Mouse (Mus musculus): ENCODE data around the gene Syt9. TPM values are rescaled to one million over a fixed set of nuclear protein-coding genes. Genes with fewer than 3 reads are reported as not detected.

Syt9 gene
- polyA plus RNA-seq, 1 experiment from 2014 or later = 3.0 TPM

GRCm38 (mm10) chr7:107597956-107598355 lies 227.4 kb downstream of the Syt9 start:
- Histone ChIP-seq H3K4me1 (peaks cover 23% of the 10 kb centered on the region), H3K9me3 (no peaks in the 10 kb centered on the region), H3K9ac (no peak overlapping the region), H3K4me3 (no peak overlapping the region), H3K27me3 (no peaks in the 10 kb centered on the region), H3K4me2 (replicated peaks) (no peak overlapping the region), H3K27ac (no peak overlapping the region), H3K36me3 (no peaks in the 10 kb centered on the region)
- ATAC-seq (ENCODE audit: low FRiP score, low read depth) = no peak
- 89% methylated on average over 3 of the region's 3 CpGs for WGBS

Other genes starting within 250 kb of the Syt9 start
- gene Olfr715, start 239.6 kb upstream of the Syt9 start, polyA plus RNA-seq (2015; fragmentation: Nextera tagmentation; extraction: Ambion mirVana) = not detected in 2 replicates
- gene Olfr716, start 232.4 kb upstream of the Syt9 start, polyA plus RNA-seq (2015; fragmentation: Nextera tagmentation; extraction: Ambion mirVana) = not detected in 2 replicates
- not detected in 2 replicates for gene Nlrp14, start 203.7 kb upstream of the Syt9 start, polyA plus RNA-seq (2015; fragmentation: Nextera tagmentation; extraction: Ambion mirVana)
- gene Rbmxl2, start 161.3 kb upstream of the Syt9 start, polyA plus RNA-seq (2015; fragmentation: Nextera tagmentation; extraction: Ambion mirVana) = not detected in 2 replicates
- gene Olfml1, start 196.7 kb downstream of the Syt9 start, polyA plus RNA-seq (2015; fragmentation: Nextera tagmentation; extraction: Ambion mirVana) = 41.2 and 42.3 TPM in 2 replicates
- gene Ppfibp2, start 224.5 kb downstream of the Syt9 start, polyA plus RNA-seq (2015; fragmentation: Nextera tagmentation; extraction: Ambion mirVana) = 10.8 and 12.0 TPM in 2 replicates